Mouse (Mus musculus): ENCODE results near the gene Dnaja4.
A peak's percentile ranks its signal among the peaks of the same experiment; 100 is the strongest.
"Not testable (repeated sequence)": the region's sequence is repeated elsewhere in the genome, so short reads cannot be mapped to it uniquely, and the experiment has no call there.

Gene Dnaja4

GRCm38 (mm10) chr9:54698318-54699086 lies at the start of gene Dnaja4:
Gene Dnaja4 (plus strand): TSS chr9:54698873.
- no peak for DNase-seq (ENCODE audit: low spot score)

DNA sequence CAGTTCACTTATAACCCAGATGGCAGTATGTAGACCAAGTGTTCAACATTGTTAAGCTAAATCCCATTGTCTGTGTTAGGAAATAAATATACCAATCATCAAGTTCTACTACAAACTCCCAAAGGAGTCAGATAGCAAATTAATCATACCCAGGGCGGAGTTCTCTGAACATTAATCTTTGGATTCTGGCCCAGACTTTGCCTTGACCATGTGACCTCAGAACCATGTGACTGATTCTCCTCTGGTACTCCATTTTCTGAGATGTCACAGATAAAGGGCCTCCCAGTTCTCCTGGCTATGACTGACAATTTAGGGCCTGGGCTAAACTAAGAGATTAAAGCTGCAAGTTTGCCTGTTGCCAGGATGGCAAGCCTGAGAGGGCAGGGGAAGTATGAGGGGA lies 49.3 kb upstream of the Dnaja4 start:
- no peak for DNase-seq (ENCODE audit: low spot score)

DNA sequence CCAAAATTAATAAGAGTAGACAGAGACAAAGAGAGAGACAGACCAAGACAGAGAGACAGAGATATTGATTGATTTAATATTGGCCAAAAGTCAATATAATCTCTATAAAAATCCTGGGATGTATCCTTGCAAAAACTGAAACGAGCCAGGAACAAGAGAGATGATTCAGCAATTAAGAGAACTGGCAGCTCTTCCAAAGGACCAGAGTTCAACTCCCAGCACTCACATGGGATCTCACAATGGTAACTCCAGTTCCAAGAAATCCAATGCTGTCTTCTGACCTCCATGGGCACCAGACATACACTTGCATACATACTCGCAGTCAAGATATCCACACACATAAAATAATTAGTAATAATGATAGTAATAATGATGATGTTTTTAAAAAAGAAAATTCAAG lies 45.9 kb upstream of the Dnaja4 start:
- no peak for DNase-seq (ENCODE audit: low spot score)

GRCm38 (mm10) chr9:54655846-54656245 lies 42.8 kb upstream of the Dnaja4 start:
- no peak for DNase-seq (ENCODE audit: low spot score)

- DNase-seq (ENCODE audit: low spot score) = no peak
Observed at GRCm38 (mm10) chr9:54656402-54656801, 42.3 kb upstream of the Dnaja4 start.

DNA sequence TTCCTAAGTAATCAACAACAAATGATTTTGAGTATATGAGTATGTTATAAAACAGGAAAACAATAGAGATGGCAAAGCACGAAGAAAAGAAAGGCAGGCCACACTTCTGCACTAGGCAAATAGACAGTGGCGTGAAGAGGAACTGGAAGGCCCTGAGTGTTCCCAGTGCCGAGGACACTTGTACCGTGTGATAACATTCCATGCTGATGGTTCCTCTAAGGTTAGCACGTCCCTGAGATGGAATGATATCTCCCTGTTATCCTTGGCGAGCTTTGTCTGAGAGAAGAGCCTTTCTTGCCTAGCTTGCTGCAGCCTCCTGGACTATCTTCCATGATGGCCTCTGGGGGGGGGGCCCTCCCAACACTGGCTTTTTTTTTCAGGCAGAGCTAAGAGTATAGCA lies 39.9 kb upstream of the Dnaja4 start:
- no peak for DNase-seq (ENCODE audit: low spot score)

- peak; percentile 74 for DNase-seq (ENCODE audit: low spot score)
Observed at GRCm38 (mm10) chr9:54661605-54662377, 36.9 kb upstream of the Dnaja4 start, which contains the start of gene Acsbg1. Gene Acsbg1 (minus strand): TSS chr9:54661870.

DNA sequence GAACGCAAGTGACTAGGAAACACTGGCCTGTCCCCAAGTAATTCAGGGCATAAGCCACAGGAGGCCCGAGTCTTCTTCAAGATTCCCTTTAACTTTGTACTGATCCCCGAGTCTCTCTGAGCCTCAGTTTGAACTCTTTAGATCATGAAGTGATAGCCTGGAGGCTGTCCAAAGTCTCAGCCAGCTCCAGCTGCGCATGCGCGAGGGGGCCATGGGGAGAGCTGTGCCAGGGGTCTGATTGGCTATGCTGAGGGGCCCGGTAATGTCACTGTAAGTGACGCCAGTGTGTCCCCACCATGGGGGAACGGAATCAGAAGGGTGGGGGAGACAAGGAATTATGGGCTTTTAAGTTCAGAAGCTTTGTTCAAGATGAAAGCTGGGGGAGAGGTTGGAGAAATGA lies 34.3 kb upstream of the Dnaja4 start:
- no peak for DNase-seq (ENCODE audit: low spot score)

DNA sequence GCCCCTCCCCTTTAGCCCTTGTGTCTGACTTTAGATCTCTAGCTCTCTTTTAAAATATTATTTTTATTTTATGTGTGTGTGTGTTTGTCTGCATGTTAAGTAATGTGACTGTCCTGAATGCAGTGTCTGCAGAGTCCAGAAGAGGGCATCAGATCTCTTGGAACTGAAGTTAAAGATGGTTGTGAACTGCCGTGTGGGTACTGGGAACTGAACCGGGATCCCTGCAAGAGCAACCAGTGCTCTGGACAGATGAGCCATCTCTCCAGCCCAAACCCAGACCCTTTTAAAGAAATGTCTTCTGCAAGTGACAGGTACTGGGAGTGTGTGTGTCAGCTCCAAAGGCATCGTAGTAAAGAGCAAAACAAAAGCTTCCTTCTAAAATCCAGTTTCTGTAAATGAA lies 32.6 kb upstream of the Dnaja4 start:
- no peak for DNase-seq (ENCODE audit: low spot score)

GRCm38 (mm10) chr9:54668455-54668854 lies 30.2 kb upstream of the Dnaja4 start:
- no peak for DNase-seq (ENCODE audit: low spot score)

- DNase-seq (ENCODE audit: low spot score) = no peak
Observed at GRCm38 (mm10) chr9:54671962-54672361, 26.7 kb upstream of the Dnaja4 start.

DNA sequence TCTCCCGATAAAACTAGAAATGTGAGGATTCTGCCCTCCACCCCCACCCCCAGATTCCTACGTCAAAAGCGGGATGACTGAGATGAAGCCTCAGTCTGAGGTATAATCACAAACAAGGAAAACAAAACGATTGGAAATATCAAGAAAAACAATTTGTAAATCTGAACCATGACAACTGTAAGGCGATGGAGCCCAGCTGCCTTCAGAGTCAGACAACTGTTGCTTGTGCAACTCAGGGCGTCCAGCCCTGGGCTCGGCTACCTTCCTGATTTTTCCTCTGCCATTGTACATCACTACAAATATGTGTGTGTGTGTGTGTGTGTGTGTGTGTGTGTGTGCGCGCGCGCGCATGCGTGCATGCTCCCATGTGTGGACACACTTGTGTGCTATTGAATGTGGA lies 24.8 kb upstream of the Dnaja4 start:
- DNase-seq (ENCODE audit: low spot score) = no peak

DNA sequence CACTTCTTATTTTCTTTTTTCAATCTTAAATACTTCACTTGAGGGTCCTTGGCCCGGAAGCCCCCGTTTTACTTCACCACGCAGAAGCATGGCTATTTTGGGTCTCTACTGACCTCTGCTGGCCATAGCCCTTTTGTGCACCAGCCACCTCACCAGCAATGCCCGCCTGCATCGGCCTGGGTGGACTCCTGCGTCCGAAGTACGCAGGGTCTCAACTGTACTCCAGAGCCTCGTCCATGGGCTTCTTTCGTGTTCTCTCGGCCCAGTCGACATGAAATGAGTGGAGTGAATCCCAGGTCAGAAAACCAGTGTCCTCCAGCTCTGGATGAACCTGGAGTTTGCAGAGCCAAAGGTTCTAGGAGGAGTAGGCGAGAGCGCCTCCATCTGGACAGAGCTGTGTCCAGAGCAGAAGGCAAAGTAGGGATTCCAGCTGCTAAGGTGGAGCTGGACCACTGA lies 22.1 kb upstream of the Dnaja4 start:
- DNase-seq (ENCODE audit: low spot score) = peak; percentile 77

DNA sequence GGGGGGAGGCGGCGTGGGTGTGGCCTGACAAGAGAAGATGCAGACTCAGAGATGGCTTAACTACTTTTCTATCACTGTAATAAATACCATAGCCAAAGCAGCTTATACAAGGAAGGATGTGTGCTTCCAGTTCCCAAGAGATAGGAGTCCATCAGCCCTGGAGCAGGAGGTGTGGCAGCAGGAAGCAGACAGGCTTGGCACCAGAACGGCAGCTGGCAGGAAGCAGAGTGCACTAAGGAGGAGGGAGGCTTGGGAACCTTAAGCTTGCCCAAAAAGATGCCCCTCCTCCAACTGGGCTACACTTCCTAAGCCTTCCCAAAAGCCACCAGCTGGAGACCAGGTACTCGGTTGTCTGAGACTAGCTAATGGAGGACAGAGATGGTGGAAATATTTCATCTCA lies 15.8 kb upstream of the Dnaja4 start:
- DNase-seq (ENCODE audit: low spot score) = no peak

- DNase-seq (ENCODE audit: low spot score) = no peak
Observed at GRCm38 (mm10) chr9:54683814-54684605, 14.7 kb upstream of the Dnaja4 start.

- DNase-seq (ENCODE audit: low spot score) = no peak
Observed at GRCm38 (mm10) chr9:54687246-54688236, 11.1 kb upstream of the Dnaja4 start.

- no peak for DNase-seq (ENCODE audit: low spot score)
Observed at GRCm38 (mm10) chr9:54689446-54689845, 9.2 kb upstream of the Dnaja4 start.

DNA sequence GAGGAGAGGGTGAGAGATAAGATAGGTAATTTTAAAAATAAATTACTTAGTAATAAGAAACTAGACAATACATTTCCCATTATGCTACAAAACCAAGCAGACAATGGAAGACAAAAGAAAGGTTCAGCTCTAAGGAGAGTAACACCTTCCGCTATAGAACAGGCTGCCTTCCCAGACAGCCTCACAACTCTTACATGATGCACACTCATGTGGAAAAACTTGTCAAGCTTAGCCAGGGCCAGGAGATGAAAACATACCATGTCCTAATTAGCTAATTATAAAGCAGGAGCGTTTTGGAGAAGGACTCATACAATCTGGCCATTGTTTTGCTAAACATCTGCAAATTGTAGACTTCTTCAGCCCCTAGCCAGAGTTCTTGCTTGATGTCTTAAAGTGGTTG lies 8.0 kb upstream of the Dnaja4 start:
- DNase-seq (ENCODE audit: low spot score) = not testable (repeated sequence)

- peak; percentile 46 for DNase-seq (ENCODE audit: low spot score)
Observed at GRCm38 (mm10) chr9:54691241-54691805, 7.3 kb upstream of the Dnaja4 start.

DNA sequence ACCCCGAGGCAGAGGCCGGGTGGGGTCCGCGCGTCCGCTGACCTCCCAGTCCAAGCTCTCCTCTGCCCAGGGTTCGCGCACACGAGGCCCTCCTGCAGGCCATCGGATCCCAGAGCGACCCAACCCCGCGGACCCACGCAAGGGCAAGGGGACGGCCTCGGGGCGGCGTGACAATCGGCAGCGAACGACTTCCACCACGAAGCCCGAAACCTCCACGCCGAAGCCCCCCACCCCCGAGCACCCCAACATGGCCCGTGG lies 343 bp downstream of the Dnaja4 start:
- no peak for DNase-seq (ENCODE audit: low spot score)

Measured in ovary, postnatal 36 days (tissue).